Mouse (Mus musculus) gonadal fat pad, adult 2 months (tissue): Measurements from ENCODE around the gene Ndrg4. TPM values are rescaled to one million over a fixed set of nuclear protein-coding genes. Genes with fewer than 3 reads are reported as not detected.

Experiments
- DNase-seq: peaks from one replicate; pipeline ENCODE4 v3.0.0-alpha.2; 2012; ENCODE audit warnings: low read depth
- polyA plus RNA-seq: library from polyadenylated mRNA; depleted of rRNA; stranded (reverse); fragments of >200 nt; gene quantifications from 2 replicates; pipeline ENCODE4 v1.2.3, GENCODE M21; 2012; rRNA removed

Gene Ndrg4
- polyA plus RNA-seq, 1 experiment: 95.6 TPM

DNA sequence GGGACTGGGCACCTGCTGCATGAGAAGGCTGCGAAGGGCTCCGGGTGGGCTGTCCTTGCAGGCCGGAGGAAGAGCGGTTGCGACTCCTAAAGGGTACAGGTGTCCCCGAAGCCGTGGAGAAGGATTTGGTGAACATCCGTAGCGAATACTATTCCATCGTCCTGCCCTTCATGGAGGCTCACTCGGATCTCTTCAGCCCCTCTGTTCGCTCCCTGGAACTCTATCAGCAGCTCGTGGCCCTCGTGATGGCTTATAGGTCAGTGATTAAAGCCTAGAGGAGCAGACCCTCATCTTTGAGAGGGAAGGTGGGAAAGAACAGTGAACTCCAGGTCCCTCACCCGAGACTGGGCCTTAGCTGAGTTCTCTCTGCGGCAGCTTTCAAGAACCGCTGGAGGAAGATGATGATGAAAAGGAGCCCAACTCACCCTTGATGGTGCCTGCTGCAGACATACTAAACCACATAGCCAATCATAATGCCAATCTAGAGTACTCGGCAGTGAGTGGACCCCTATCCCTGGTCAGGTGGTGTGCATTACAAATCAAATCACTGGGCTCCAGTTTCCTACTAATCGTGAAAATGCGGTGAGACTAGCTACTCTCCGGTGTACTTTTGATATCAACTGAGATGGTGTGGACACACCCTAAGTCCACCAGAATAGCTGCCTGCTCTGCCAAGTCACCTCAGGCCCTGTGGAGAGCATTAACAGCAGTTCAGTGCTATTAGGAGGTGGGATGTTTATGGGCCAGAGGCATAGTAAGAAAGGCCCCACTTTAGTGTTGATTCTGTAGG lies 40.0 kb downstream of the Ndrg4 start:
- DNase-seq: no peak

DNA sequence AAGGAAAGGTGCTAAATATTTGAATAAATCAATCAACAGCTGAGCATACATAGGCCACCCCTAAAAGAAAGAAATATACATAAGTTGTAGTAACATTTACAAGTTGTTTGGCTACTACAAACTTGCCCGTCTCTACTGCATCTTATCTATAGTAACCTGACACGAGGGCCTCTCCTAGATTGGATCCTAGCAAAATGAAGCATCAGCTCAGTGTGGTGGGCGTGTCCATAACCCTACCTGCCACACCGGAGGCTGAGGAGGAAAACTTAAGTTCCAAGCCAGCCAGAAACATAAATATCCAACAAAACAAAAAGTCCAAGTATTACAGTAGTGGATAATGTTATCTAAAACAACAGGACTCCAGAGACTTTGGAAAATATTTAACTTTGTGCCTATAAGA lies 50.8 kb downstream of the Ndrg4 start:
- no peak for DNase-seq

DNA sequence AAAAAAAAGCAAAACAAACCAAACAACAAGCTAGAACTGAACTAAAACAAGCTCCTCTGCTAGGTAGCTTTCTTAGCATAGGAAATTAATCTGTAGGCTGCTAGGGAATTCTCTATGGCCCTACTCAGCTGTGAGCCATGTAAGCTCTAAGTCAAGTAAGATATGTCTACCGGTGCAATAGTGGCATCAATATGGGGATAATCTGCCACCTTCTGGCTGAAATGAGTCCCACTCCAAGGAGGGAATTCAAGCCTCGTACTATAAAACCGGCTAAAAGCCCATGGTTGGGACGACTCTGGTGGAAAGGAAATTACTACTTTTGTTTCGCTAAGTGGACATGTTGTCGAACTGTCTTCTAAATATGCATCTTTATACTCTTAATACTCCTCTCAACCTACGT lies 61.8 kb downstream of the Ndrg4 start:
- no peak for DNase-seq

DNA sequence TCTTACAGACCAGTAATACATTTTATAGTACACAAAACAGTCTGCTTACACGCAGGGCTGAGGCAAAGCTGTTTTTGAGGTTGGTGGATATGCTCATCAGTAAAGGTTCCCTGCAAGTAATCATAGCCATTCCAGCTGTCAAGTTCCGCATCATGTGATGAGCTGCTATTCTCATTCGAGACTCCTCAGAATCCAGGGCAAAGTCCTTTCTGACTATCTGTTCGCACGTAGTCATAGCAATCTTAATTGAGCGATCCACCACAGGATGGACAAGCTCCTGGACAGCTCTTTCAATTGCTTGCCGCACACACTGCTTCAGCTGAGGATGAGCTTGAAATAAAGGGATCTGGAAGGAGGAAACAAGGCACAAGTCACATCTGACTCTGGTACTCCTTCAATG lies 65.0 kb downstream of the Ndrg4 start:
- DNase-seq: no peak

DNA sequence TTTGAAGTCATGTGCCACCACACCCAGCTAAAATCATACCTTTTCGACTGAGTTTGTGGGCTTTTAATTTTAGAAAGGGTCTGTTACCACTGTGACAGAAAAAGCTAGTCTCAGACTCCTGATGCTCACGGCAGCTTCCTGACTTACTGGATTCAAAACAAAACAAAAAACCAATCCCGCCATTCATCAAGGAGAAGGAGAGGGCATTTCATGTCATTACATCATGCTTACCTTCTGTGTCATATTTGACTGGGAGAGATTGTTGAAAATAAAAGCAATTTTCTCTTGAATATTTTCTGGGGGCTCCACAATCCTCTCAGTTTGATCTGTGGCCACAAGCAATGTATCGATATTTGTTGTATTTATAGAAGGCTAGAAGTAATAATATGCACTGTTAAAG lies 71.2 kb downstream of the Ndrg4 start:
- no peak for DNase-seq

DNA sequence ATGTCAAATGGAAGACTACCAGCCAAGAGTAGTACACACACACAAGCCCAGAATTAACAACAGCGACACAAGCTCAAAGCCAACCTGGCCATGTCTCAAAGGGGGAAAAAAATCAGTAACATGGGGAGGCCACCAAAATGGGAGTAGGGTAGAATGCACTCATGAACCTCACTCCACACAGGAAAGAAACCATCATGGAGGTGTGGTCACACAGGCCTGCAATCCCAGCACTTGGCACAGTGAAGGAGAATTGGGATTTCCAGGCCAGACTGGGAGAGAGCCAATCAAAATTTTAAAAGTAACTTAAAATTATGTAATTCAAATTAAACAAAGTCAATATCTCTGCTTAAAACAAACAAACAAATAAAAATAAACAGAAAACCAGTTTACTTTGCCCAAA lies 75.1 kb downstream of the Ndrg4 start:
- no peak for DNase-seq

DNA sequence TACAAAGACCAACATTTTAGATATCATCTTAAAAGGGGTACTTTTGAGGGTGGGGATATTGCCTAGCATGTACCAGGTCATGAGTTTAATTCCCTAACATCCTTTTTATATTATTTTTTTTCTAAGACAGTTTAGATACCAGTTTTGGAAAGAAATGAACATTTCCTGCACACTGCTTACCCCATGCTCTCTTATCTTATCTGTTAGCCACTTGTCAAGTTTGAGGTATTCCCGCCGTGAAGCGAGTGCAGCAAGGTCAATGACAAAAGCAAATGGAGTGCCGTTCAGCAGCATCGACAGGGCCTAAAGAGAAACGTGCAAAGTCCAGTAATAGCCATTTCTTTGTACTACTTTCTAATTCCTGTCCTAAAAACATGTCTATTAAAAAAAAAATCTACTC lies 83.5 kb downstream of the Ndrg4 start:
- DNase-seq: no peak

DNA sequence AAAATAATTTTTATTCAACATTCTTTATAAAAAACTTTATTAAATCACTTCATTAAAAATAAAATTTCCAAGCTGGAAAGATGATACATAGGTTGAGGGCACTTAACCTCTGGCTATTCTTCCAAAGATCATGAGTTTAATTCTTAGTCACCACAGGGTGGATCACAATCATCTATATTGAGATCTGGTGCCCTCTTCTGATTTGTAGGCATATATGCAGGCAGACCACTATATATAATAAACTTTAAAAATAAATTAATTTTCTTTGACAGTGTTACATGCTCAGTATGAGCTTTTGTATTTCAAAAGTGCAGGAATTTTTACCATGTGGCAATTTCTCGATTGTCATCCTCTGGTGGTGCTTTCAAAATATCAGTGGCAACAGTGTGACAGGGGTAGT lies 87.4 kb downstream of the Ndrg4 start:
- no peak for DNase-seq

Other genes with a start within 250 kb of the Ndrg4 start
- gene Cfap20, start 242.1 kb upstream of the Ndrg4 start, polyA plus RNA-seq: 51.7 and 52.4 TPM in 2 replicates
- 18.2 and 22.7 TPM in 2 replicates for gene Csnk2a2, start 186.9 kb upstream of the Ndrg4 start, polyA plus RNA-seq
- gene Ccdc113, start 142.9 kb upstream of the Ndrg4 start, polyA plus RNA-seq: 0.36 and 1.4 TPM in 2 replicates
- 0.49 and 0.55 TPM in 2 replicates for gene Prss54, start 100.6 kb upstream of the Ndrg4 start, polyA plus RNA-seq
- gene Gins3, start 43.5 kb upstream of the Ndrg4 start, polyA plus RNA-seq: 2.5 and 3.0 TPM in 2 replicates
- gene Setd6, start 38.9 kb downstream of the Ndrg4 start, polyA plus RNA-seq: 7.8 and 8.2 TPM in 2 replicates
- 88.3 and 124 TPM in 2 replicates for gene Cnot1, start 130.5 kb downstream of the Ndrg4 start, polyA plus RNA-seq
- 37.1 and 51.7 TPM in 2 replicates for gene Sap18b, start 148.4 kb downstream of the Ndrg4 start, polyA plus RNA-seq
- gene Slc38a7, start 176.6 kb downstream of the Ndrg4 start, polyA plus RNA-seq: 23.0 and 25.1 TPM in 2 replicates
- 342 and 446 TPM in 2 replicates for gene Got2, start 211.6 kb downstream of the Ndrg4 start, polyA plus RNA-seq